Comparison of ENCODE assay signal across 25 mouse cellular contexts in genomic region chr1:184903697-184904096, GRCm38 (mm10). TPM values are rescaled to one million over a fixed set of nuclear protein-coding genes. Genes with fewer than 3 reads are reported as not detected.
"Had no signal": no experiment of that assay in that cellular context is flagged by ENCODE, and none has a peak within 500 bp of the region (broad histone marks: within the 10 kb centered on the region; RNA-seq: fewer than 3 reads in every experiment).

No protein-coding gene starts in this region.

- H3K4me3 ChIP-seq: gastrocnemius, adult 2 months; heart, adult 2 months; hindbrain, embryonic 15.5 days; intestine, embryonic 15.5 days; kidney, embryonic 15.5 days; limb, embryonic 13.5 days; limb, embryonic 15.5 days; liver, embryonic 12.5 days had no signal

- H3K9me3 ChIP-seq: hindbrain, embryonic 15.5 days; intestine, embryonic 15.5 days; kidney, embryonic 15.5 days; limb, embryonic 13.5 days; limb, embryonic 15.5 days; liver, embryonic 12.5 days had no signal

- H3K4me2 ChIP-seq: heart, embryonic 11.5 days; hindbrain, embryonic 15.5 days; intestine, embryonic 15.5 days; kidney, embryonic 15.5 days; limb, embryonic 13.5 days; limb, embryonic 15.5 days; liver, embryonic 12.5 days had no signal

- H3K27ac ChIP-seq: gastrocnemius, adult 2 months; heart, adult 2 months; hindbrain, embryonic 15.5 days; intestine, embryonic 15.5 days; kidney, embryonic 15.5 days; kidney, postnatal 0 days; limb, embryonic 13.5 days; limb, embryonic 15.5 days; liver, embryonic 12.5 days; liver, embryonic 14.5 days had no signal

- ATAC-seq: inflammation-experienced regulatory T-cells, adult 6 months; intestine, embryonic 15.5 days; intestine, postnatal 0 days; liver, embryonic 12.5 days had no signal

- H3K4me1 ChIP-seq: intestine, embryonic 15.5 days; limb, embryonic 13.5 days; limb, embryonic 15.5 days; liver, embryonic 12.5 days had no signal

- DNase-seq: gastrocnemius, adult 2 months; gastrocnemius, postnatal 10 days; gastrocnemius, postnatal 25 days; heart, adult 2 months; heart, postnatal 10 days; heart, postnatal 4 days; kidney, adult 2 months; kidney, adult 9 months; kidney, postnatal 14 days; kidney, postnatal 36 days; layer of hippocampus, adult 9-11 months; layer of hippocampus, postnatal 36 days; left cerebral cortex, postnatal 4 days had no signal

- H3K27me3 ChIP-seq: hindbrain, embryonic 15.5 days; intestine, embryonic 15.5 days; kidney, embryonic 15.5 days; limb, embryonic 13.5 days; limb, embryonic 15.5 days; liver, embryonic 12.5 days had no signal

- H3K9ac ChIP-seq: hindbrain, embryonic 15.5 days; intestine, embryonic 15.5 days; kidney, embryonic 15.5 days; limb, embryonic 13.5 days; limb, embryonic 15.5 days; liver, embryonic 12.5 days; liver, embryonic 14.5 days had no signal

- H3K36me3 ChIP-seq: liver, embryonic 12.5 days had no signal

RNA-seq across cellular contexts. Expression of gene C130074G19Rik, which starts 20.7 kb away (rescaled TPM):
- total RNA-seq: granulocyte monocyte progenitor cell, adult 5-6 weeks had no signal
- polyA plus RNA-seq: inflammation-experienced regulatory T-cells, adult 6 months had no signal
